Mouse (Mus musculus) limb, embryonic 12.5 days (tissue): ENCODE results near the gene Zfp866. TPM values are rescaled to one million over a fixed set of nuclear protein-coding genes. Genes with fewer than 3 reads are reported as not detected.

Source experiments
- ATAC-seq: fragments of 200-750 bp; cut with Nextera tagmentation; 2 replicates; pipeline ENCODE4 v1.8.0; 2017; ENCODE audit warnings: low read depth, moderate TSS enrichment; ENCODE audit not compliant: insufficient number of reproducible peaks, insufficient read depth, low FRiP score, low TSS enrichment
- H3K27ac ChIP-seq: fragments of 300-500 bp; sonication (generic); 2 replicates; pipeline ENCODE4 v1.5.1; 2016; ENCODE audit warnings: mild to moderate bottlenecking, moderate library complexity
- H3K27me3 ChIP-seq: fragments of 300-500 bp; sonication (generic); 2 replicates; pipeline ENCODE4 v1.6.1; 2016; ENCODE audit warnings: mild to moderate bottlenecking, moderate library complexity
- H3K36me3 ChIP-seq: fragments of 300-500 bp; sonication (generic); 2 replicates; pipeline ENCODE4 v1.6.1; 2016; ENCODE audit warnings: mild to moderate bottlenecking, moderate library complexity
- H3K4me1 ChIP-seq: fragments of 300-500 bp; sonication (generic); replicated peaks from 2 replicates; pipeline ENCODE4 v1.6.1; 2016
- H3K4me2 ChIP-seq: fragments of 300-500 bp; sonication (generic); 2 replicates; pipeline ENCODE4 v1.6.1; 2016; ENCODE audit warnings: mild to moderate bottlenecking, moderate library complexity
- H3K4me3 ChIP-seq: fragments of 300-500 bp; sonication (generic); replicated peaks from 2 replicates; pipeline ENCODE4 v1.5.1; 2016; ENCODE audit warnings: mild to moderate bottlenecking
- H3K9ac ChIP-seq: fragments of 300-500 bp; sonication (generic); replicated peaks from 2 replicates; pipeline ENCODE4 v1.6.1; 2016; ENCODE audit warnings: mild to moderate bottlenecking, moderate library complexity
- H3K9me3 ChIP-seq: fragments of 300-500 bp; sonication (generic); 2 replicates; pipeline ENCODE4 v1.6.1; 2016; ENCODE audit warnings: mild to moderate bottlenecking, moderate library complexity
- WGBS: fragments of 180-500 bp; shearing (Covaris S2); methylation state at CpG from one replicate; pipeline ENCODE4 v1.1.7; 2016; 5-methylcytosine and 5-hydroxymethylcytosine counted together
- polyA plus RNA-seq: library from polyadenylated mRNA; unstranded; fragments of >200 nt; fragmentation: Nextera tagmentation; extraction: Ambion mirVana; gene quantifications from 2 replicates; pipeline ENCODE4 v1.2.1, GENCODE M21; 2016

Zfp866 gene
- polyA plus RNA-seq: 38.1 and 40.3 TPM in 2 replicates

- peak within 1 kb of the TSS; percentile 93 for H3K27ac ChIP-seq
- H3K36me3 ChIP-seq: peaks cover 28% of the 10 kb centered on the region
- peak within 1 kb of the TSS; percentile 73 for H3K4me2 ChIP-seq
- no peaks in the 10 kb centered on the region for H3K9me3 ChIP-seq
- no peaks in the 10 kb centered on the region for H3K27me3 ChIP-seq
- H3K4me1 ChIP-seq: peaks cover 17% of the 10 kb centered on the region
- peak within 1 kb of the TSS; percentile 93 for H3K9ac ChIP-seq
- peak within 1 kb of the TSS; percentile 98 for H3K4me3 ChIP-seq
- peak; percentile 87 for ATAC-seq
- under 1% methylated on average over 38 of the region's 38 CpGs for WGBS
Observed at GRCm38 (mm10) chr8:69790773-69791367, at the start of gene Zfp866, which contains the start of gene Atp13a1. Gene Zfp866, minus strand, starts transcription at chr8:69791178. Gene Atp13a1, plus strand, starts transcription at chr8:69791163.

- Histone ChIP-seq H3K27ac (no peak overlapping the region), H3K36me3 (no peaks in the 10 kb centered on the region), H3K9me3 (no peaks in the 10 kb centered on the region), H3K27me3 (no peaks in the 10 kb centered on the region), H3K4me3 (no peak overlapping the region), H3K4me2 (no peak overlapping the region), H3K9ac (no peak overlapping the region), H3K4me1 (peaks cover 6% of the 10 kb centered on the region; the same call in 1 of the 2 replicates)
- 73% methylated on average over 8 of the region's 8 CpGs for WGBS
- no peak for ATAC-seq
Observed at GRCm38 (mm10) chr8:69837057-69837682, 46.2 kb upstream of the Zfp866 start.

GRCm38 (mm10) chr8:69832298-69832853 lies 41.4 kb upstream of the Zfp866 start, which contains the start of gene Pbx4:
Gene Pbx4, plus strand, starts transcription at chr8:69832491.
- peak within 1 kb of the TSS; percentile 83 for H3K4me2 ChIP-seq
- peak within 1 kb of the TSS; percentile 54 for H3K4me3 ChIP-seq
- peak within 1 kb of the TSS; percentile 64; the same call in 1 of the 2 replicates for H3K27ac ChIP-seq
- no peaks in the 10 kb centered on the region for H3K9me3 ChIP-seq
- ATAC-seq: peak; percentile 98
- H3K27me3 ChIP-seq: no peaks in the 10 kb centered on the region
- H3K9ac ChIP-seq: peak within 1 kb of the TSS; percentile 65
- H3K36me3 ChIP-seq: peaks cover 30% of the 10 kb centered on the region
- WGBS: 0% methylated on average over 38 of the region's 38 CpGs
- H3K4me1 ChIP-seq: peaks cover 10% of the 10 kb centered on the region; the same call in 1 of the 2 replicates

GRCm38 (mm10) chr8:69826371-69826770 lies 35.4 kb upstream of the Zfp866 start:
- Histone ChIP-seq H3K9me3 (no peaks in the 10 kb centered on the region), H3K36me3 (peaks cover 66% of the 10 kb centered on the region), H3K4me1 (peaks cover 28% of the 10 kb centered on the region), H3K27ac (no peak overlapping the region), H3K9ac (no peak overlapping the region), H3K4me2 (no peak overlapping the region), H3K4me3 (no peak overlapping the region), H3K27me3 (no peaks in the 10 kb centered on the region)
- 94% methylated on average over 12 of the region's 12 CpGs for WGBS
- no peak for ATAC-seq

- Histone ChIP-seq H3K4me2 (peak within 1 kb of the TSS; percentile 80), H3K4me1 (peaks cover 31% of the 10 kb centered on the region), H3K9me3 (no peaks in the 10 kb centered on the region), H3K9ac (peak within 1 kb of the TSS; percentile 76), H3K27ac (peak within 1 kb of the TSS; percentile 87), H3K27me3 (no peaks in the 10 kb centered on the region), H3K36me3 (peaks cover 43% of the 10 kb centered on the region), H3K4me3 (peak within 1 kb of the TSS; percentile 64)
- WGBS: 1% methylated on average over 33 of the region's 35 CpGs
- peak; percentile 80 for ATAC-seq
Observed at GRCm38 (mm10) chr8:69822386-69823191, 31.6 kb upstream of the Zfp866 start, which contains the start of gene Lpar2. Gene Lpar2, plus strand, starts transcription at chr8:69822429.

- WGBS: under 1% methylated on average over 16 of the region's 22 CpGs
- Histone ChIP-seq H3K4me3 (peak overlapping the region; percentile 64), H3K9ac (peak overlapping the region; percentile 76), H3K4me2 (peak overlapping the region; percentile 80), H3K27me3 (no peaks in the 10 kb centered on the region), H3K27ac (peak overlapping the region; percentile 87; the same call in 1 of the 2 replicates), H3K4me1 (peaks cover 31% of the 10 kb centered on the region), H3K9me3 (no peaks in the 10 kb centered on the region), H3K36me3 (peaks cover 43% of the 10 kb centered on the region)
- peak; percentile 34; the same call in 1 of the 2 replicates for ATAC-seq
Observed at GRCm38 (mm10) chr8:69821971-69822385, 31.0 kb upstream of the Zfp866 start.

GRCm38 (mm10) chr8:69820466-69820865 lies 29.5 kb upstream of the Zfp866 start:
- H3K36me3 ChIP-seq: peaks cover 46% of the 10 kb centered on the region
- no peak overlapping the region for H3K9ac ChIP-seq
- 74% methylated on average over 9 of the region's 9 CpGs for WGBS
- no peak overlapping the region for H3K4me3 ChIP-seq
- no peaks in the 10 kb centered on the region for H3K27me3 ChIP-seq
- no peaks in the 10 kb centered on the region for H3K9me3 ChIP-seq
- H3K4me1 ChIP-seq: peaks cover 31% of the 10 kb centered on the region
- H3K27ac ChIP-seq: no peak overlapping the region
- no peak overlapping the region for H3K4me2 ChIP-seq
- ATAC-seq: no peak

- H3K4me2 ChIP-seq: no peak overlapping the region
- no peak for ATAC-seq
- peaks cover 56% of the 10 kb centered on the region for H3K36me3 ChIP-seq
- no peak overlapping the region for H3K4me3 ChIP-seq
- no peaks in the 10 kb centered on the region for H3K27me3 ChIP-seq
- no peak overlapping the region for H3K9ac ChIP-seq
- no peaks in the 10 kb centered on the region for H3K4me1 ChIP-seq
- no peak overlapping the region for H3K27ac ChIP-seq
- WGBS: 91% methylated on average over 4 of the region's 4 CpGs
- no peaks in the 10 kb centered on the region for H3K9me3 ChIP-seq
Observed at GRCm38 (mm10) chr8:69815396-69815795, 24.4 kb upstream of the Zfp866 start.

GRCm38 (mm10) chr8:69814881-69815280 lies 23.9 kb upstream of the Zfp866 start:
- H3K4me3 ChIP-seq: no peak overlapping the region
- H3K36me3 ChIP-seq: peaks cover 56% of the 10 kb centered on the region
- 94% methylated on average over 2 of the region's 2 CpGs for WGBS
- H3K4me1 ChIP-seq: no peaks in the 10 kb centered on the region
- no peaks in the 10 kb centered on the region for H3K27me3 ChIP-seq
- H3K9me3 ChIP-seq: no peaks in the 10 kb centered on the region
- no peak overlapping the region for H3K9ac ChIP-seq
- ATAC-seq: no peak
- no peak overlapping the region for H3K27ac ChIP-seq
- no peak overlapping the region for H3K4me2 ChIP-seq

- Histone ChIP-seq H3K4me3 (no peak overlapping the region), H3K4me1 (peaks cover 13% of the 10 kb centered on the region), H3K27me3 (no peaks in the 10 kb centered on the region), H3K36me3 (peaks cover 58% of the 10 kb centered on the region), H3K9me3 (no peaks in the 10 kb centered on the region), H3K4me2 (no peak overlapping the region; the same call in 1 of the 2 replicates), H3K9ac (no peak overlapping the region), H3K27ac (no peak overlapping the region)
- ATAC-seq: no peak
- 53% methylated on average over 3 of the region's 3 CpGs for WGBS
Observed at GRCm38 (mm10) chr8:69809820-69810219, 18.8 kb upstream of the Zfp866 start.
